Mouse (Mus musculus) inflammation-experienced regulatory T-cells, adult 6 months (primary cell): ENCODE data around the gene Cnot11. TPM values are rescaled to one million over a fixed set of nuclear protein-coding genes. Genes with fewer than 3 reads are reported as not detected.

ENCODE experiments used
- ATAC-seq: one replicate; pipeline ENCODE4 v1.8.0; 2017
- polyA plus RNA-seq, 3 experiments: library from polyadenylated mRNA; unstranded; fragments of 100-300 nt; shearing (Covaris generic); gene quantifications; one replicate each; pipeline ENCODE4 v1.2.1; 2017

Cnot11 gene
- polyA plus RNA-seq, 3 experiments from 2014 or later: 4.6 to 6.9 (median 4.6) TPM

DNA sequence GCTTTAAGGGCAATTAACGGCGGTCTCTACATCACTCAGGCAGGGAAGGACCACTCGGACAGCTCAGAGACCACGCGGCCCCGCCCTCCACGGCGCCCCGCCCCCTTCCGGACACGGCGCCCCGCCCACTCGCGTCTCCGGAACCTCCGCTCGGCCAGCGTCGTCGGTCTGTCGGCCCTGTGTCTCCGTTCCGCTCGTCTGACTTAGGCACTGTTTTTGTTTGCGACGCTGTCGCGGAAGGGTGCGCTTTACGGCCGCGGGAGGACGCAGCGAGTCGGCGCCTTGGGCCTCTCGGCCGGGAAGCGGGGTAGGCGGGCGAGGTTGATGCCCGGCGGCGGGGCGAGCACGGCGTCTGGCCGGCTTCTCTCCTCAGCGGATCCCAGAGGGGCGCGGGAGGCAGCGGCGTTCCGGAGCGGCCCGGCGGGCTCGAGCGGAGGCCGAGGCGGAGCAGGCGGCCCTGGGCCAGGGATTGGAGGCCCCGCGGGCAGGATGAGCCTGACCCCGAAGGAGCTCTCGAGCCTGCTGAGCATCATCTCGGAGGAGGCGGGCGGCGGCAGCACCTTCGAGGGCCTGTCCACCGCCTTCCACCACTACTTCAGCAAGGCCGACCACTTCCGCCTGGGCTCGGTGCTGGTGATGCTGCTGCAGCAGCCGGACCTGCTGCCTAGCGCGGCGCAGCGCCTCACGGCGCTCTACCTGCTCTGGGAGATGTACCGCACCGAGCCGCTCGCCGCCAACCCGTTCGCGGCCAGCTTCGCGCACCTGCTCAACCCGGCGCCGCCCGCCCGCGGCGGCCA is 921 bp downstream of the Cnot11 start:
- ATAC-seq: peak; percentile 78

DNA sequence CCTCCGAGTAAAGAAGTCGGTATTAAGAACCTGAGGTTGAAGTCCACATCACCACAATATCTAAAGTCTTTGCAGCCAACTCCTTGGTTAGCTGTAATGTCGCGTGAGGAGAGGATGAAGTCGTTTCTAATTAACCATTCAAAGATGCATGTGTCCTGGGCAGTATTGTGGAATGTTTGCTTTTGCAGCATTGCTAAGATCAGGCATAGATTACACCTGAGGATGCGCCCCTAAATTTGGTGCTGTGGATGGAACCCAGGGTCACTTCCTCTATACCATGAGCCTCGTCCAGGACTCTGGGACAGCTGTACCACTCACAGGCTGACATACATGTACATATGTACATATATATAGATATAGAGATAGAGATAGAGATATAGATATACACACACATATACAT is 1.9 kb downstream of the Cnot11 start:
- ATAC-seq: no peak

DNA sequence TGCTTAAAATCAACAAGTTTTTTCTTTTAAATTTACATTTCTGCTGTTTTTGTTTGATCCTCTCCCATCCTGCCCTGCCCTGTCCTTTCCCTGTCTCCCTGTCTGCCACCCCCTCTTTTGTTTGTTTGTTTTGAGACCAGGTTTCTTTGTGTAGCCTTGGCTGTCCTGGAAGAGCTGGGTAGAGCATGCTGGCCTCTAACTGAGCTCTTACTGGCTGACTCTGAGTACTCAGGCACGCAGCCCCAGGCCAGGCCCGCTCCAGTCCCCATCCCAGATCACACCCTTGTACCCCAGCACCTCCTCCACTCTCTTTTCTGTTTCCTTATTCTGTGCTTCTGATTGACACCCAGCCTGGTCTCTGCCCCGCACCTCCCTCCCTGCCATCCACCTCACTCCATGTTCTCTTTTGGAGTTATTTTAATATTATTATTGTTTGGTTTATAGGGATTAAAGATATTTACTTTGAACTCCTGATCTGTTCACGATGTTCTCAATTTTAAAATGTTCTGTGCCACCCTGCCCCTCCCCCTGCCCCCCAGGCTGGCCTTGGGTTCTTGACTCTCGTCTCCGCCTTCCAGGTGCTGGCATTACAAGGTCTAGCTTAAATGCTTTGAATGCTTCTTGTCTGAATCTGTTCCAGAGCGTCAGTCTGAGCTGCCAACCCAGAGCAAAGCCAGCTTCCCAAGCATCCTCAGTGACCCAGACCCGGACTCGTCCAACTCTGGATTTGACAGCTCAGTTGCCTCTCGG is 3.0 kb downstream of the Cnot11 start:
- ATAC-seq: no peak

GRCm38 (mm10) chr1:39540592-39540991 is 5.8 kb downstream of the Cnot11 start:
- no peak for ATAC-seq

GRCm38 (mm10) chr1:39545589-39545988 is 10.8 kb downstream of the Cnot11 start:
- no peak for ATAC-seq

DNA sequence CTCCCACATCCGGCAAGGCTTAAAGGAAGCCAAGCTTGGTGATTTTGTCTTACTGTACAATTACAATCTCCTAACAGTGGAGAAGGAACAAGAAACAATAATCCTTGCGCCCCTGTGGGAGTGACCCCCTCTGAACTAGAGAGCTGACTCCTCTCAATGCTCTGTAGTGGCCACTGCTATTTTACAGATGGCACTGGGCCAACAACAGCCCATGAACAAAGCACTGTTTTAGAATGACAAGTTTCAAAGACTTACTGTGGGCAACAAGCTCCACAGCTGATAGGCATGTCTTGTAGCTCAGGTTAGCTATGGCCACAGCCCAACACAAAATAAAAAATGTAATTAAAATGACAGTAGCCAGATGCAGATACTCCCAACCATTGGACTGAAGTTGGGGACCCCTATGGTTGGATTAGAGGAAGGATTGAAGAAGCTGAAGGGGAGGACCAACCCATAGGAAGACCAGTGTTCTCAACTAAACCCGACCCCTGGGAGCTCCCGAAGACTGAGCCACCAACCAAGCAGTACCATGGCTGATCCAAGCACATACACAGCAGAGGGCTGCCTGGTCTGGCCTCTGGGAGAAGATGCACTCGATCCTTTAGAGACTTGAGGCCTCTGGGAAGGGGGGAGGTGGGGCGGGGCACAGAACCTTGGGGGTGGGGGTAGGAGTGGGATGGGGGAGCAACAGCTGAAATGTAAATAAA is 11.5 kb downstream of the Cnot11 start:
- no peak for ATAC-seq

GRCm38 (mm10) chr1:39547238-39547637 is 12.4 kb downstream of the Cnot11 start:
- no peak for ATAC-seq

GRCm38 (mm10) chr1:39549831-39550230 is 15.0 kb downstream of the Cnot11 start:
- no peak for ATAC-seq

DNA sequence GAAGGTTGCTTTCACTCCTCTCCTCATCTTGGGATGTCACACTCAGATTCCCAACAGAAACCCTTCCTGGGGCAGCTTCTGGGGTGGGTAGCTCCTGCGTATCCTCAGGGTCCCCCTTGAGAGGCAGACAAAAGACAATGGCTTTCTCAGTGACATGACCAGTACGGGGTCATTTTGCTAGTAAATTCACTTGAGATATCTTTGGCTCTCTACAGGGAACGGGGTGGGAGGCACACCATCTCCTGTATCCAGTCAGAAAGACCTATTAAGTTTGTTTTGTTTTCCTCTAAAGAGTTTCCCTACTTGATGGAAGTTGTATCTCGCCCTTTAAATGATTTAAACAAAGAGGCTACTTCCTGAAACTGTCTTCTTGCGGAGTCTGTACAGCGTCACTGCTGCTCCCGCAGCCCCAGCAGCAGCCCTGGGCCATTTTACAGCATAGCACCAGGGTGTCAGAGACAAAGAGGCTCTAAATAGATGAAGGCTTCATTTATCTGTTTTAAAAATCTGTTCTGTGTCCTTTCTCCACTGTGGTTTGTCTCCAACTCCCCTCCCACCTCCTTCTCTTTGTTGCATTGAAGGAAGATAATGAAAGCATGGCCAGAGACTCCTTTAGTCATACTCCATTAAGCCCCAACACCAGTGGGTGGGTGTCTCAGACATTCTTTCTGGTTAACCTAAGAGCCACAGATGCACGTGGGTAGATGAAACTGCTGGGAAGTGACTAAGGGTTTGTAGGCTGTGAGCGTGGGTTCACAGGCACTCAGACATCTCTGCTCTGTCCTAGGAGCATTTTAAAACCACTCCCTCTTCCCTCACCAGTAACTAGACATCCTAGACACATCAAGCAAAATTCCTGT is 21.0 kb downstream of the Cnot11 start:
- peak; percentile 41 for ATAC-seq

DNA sequence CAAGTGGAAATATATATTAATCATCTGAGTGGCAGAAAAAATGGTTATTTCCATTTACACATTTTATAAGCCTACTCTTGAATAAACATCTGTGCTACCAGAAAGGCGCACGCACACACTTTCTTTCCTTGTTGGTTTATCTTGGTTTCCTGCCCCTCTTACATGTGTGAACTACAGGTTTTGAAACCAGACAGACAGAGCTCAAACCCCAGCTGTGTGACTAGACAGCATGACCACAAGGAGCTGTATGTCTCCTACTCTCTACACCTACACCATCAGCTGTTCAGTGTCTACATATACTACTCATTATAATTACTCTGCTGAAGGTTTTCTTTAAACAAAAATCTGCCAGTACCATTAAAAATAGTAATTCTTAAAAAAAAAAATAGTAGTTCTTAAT is 24.2 kb downstream of the Cnot11 start:
- ATAC-seq: peak; percentile 74

GRCm38 (mm10) chr1:39561920-39562319 is 27.1 kb downstream of the Cnot11 start:
- ATAC-seq: no peak

DNA sequence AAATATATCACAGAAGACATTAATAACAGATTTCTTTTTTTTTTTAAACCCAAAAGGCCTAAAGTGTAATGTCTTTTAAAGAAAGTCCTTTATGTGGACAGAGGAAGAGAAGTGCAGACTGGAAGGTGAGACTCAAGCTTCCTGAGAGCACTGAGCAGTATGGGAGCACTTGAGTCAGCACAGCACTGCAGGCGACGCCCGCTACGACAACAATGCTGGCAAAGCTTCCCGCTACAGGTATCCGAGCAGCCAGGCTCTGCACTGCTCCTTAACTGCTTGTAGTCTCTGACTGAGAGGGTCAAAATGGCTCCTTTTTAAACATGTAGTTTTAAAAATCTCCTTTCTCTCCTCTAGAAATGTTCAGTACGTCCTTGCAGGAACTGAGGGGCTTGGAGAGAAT is 28.4 kb downstream of the Cnot11 start:
- ATAC-seq: no peak

- no peak for ATAC-seq
Observed at GRCm38 (mm10) chr1:39564603-39565002, 29.8 kb downstream of the Cnot11 start.

DNA sequence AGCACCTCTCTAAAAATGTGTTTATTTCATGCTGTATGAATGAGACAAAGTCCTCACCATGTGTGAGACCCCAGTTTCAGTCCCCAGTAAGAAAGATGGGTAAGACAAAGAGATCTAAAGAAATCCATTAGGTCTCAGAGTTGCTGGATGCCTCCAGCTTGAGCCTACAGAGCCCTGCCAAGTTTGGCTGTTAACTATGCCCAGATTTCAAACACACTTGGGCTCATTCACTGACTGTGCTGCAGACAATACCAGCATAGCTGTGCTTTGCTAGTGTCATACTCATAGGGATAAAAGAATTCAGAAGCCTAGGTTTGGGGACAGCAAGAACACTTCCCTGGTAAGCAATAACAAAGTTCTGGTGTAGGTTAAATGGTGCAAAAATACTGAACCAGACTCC is 33.3 kb downstream of the Cnot11 start:
- ATAC-seq: no peak

DNA sequence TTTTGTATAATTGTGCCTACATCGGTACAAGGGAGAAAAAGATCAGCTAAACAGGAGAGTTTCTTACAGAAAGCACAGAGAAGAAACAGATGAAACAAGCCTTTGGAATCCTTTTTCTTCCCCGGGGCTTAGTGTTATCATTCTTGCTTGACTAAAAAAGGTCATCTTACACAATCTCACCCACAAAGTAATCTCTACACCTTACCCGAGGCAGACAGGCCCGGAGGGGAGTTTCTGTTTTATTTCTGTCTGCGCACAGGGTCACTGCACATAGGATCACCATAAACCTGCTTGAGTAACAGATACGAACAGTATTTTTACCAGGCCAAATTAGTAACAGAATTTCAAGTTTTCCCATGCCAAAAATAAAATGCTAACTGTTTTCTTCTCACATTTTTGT is 36.9 kb downstream of the Cnot11 start:
- peak; percentile 30 for ATAC-seq

- ATAC-seq: no peak
Observed at GRCm38 (mm10) chr1:39573890-39574289, 39.1 kb downstream of the Cnot11 start.

DNA sequence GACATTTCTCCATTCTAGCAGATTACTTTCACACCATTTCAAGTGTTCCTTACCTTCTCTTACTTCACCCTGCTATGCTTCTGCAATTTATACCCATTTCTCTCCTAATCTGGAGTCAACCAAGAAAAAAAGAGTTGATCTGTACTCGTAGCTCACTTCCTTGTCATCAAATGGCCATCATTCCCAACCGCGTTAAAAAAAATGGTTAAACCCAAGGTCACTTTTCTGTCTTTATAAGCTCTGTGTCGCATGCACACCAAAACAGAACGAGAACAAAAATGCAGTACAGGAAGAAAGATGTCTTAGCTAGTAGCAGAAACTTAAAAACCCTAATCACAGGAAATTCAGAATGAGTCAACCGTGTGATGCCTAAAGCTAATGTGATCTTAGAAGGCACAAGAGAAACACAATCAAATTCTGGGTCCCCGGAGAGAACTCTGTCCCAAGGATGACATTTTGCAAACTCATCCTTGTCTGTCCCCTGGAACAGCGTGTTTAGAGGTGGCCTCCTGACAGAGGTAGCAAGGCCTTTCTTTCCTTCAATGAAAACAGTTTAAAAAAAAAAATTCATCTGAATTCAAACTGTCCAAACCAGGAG is 41.1 kb downstream of the Cnot11 start:
- peak; percentile 25 for ATAC-seq

DNA sequence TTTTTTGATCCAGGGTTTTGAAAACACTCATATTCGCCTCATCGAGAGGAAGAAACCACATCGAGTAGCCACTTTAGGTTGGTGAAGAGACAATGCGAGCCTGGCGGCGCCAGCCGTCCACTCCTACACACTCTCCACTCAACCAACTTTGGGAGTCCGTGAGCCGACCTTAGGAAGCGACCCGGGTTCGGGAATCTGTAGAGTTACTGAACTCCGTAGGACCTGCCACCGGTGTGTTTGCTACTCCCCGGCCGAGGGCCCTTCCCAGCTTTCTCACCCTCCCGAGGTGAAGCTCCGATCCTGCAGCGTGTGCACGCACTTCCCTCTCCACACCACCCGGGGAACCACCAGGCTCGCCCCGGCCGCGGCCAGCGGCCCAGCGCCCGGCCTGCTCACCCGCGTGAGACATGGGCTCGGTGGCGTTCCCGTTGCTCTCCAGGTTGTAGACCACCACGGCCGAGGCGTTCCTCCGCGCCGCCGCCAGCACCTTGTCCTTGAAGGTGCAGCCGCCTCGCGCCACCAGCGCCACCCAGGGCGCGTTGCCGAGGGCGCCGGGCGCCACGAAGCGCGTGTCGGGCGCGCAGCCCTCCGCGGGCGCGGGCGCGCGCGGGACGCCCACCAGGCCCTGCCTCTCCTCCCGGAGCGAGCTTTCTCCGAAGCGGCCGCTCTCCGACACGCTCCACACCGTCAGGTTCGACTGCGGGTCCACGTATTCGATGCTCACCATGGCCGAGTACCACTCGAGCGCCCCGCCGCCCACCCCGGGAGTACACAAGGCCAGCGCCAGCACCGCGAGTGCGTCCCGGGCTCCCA is 41.8 kb downstream of the Cnot11 start:
- ATAC-seq: peak; percentile 37

DNA sequence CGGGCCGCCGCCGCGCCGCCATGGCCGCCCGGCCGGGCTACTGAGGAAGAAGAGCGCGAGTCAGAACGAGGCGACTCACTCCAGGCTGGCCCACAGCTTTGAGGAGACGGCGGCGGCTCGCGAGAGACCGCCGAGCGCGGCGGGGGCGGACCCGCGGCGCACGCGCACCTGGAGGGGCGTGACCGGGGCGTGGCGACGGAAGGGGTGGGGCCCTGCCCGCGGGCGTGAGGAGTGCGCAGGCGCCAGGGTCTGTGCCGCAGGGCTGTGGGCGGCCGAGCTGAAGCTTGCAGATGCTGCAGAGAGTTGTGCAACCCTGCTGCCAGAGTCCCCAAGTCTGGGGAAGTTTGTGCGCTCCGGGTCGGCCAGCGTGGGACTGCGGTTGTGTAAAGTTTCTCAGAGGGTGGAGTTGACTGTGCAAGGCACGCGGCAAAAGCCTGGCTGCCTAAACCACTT is 42.5 kb downstream of the Cnot11 start, which contains the start of gene Rnf149:
TSS of gene Rnf149 (minus strand) at position 153 of the 453 bp plus-strand sequence.
- peak; percentile 74 for ATAC-seq

DNA sequence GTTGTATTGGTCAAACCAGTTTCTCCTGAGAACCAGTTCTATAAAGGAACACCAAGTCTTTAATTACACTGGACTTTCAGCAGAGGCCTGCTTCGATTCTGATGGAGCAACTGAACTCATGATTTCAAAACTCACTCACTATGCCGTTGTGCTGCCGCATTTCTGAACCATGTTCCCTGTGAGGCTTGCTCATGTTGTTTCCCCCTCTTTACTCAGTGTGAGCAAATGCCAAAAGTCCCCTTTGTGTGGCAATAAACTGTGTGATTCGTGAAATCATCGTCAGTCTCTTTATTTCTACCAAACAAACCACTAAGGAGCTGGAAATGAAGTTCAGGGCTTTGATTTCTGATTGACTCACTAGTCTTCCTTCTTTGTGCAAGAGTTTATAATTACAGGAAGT is 43.7 kb downstream of the Cnot11 start:
- ATAC-seq: no peak

GRCm38 (mm10) chr1:39579139-39579538 is 44.3 kb downstream of the Cnot11 start:
- no peak for ATAC-seq
